In genomic region chr5:121564468-121564895, GRCm38 (mm10) we compare ENCODE assay signal across 8 mouse cellular contexts. TPM values are rescaled to one million over a fixed set of nuclear protein-coding genes. Genes with fewer than 3 reads are reported as not detected.
DNase-seq lines count a peak whose midpoint lies in the region; ATAC-seq lines count a peak whose summit lies in the region.

No protein-coding gene starts in this region.

- 15% methylated on average over 11 of the region's 11 CpGs for WGBS in hindbrain, embryonic 12.5 days

- peak overlapping the region; percentile 38 for H3K4me2 ChIP-seq in hindbrain, embryonic 12.5 days (replicated peaks)

- no peak overlapping the region for H3K27ac ChIP-seq in hindbrain, embryonic 12.5 days

- 0 out of 2 replicates have a peak, but pooled peaks cover 5% of the 10 kb centered on the region for H3K4me1 ChIP-seq in hindbrain, embryonic 12.5 days

- peak overlapping the region; percentile 13; the same call in 1 of the 2 replicates for H3K9ac ChIP-seq in hindbrain, embryonic 12.5 days

- H3K36me3 ChIP-seq in hindbrain, embryonic 12.5 days = peaks cover 7% of the 10 kb centered on the region

- ATAC-seq in hindbrain, embryonic 12.5 days (ENCODE audit: low FRiP score) = no peak

- peak; percentile 62 for DNase-seq in Muller cell, postnatal 12 days (ENCODE audit: inconsistent ontology term)
- DNase-seq in cerebellum, postnatal 10 days = peak; percentile 87 to 89
- peak; percentile 67 to 74 for DNase-seq in frontal cortex, postnatal 10 days (ENCODE audit: low spot score in 2 of 2)
- peak; percentile 69 to 79 for DNase-seq in layer of hippocampus, postnatal 14 days (ENCODE audit: low spot score in 2 of 2)
- peak; percentile 96 for DNase-seq in lung, postnatal 14 days
- peak; percentile 95 for DNase-seq in retina, embryonic 14.5 days (ENCODE audit: low spot score)
- peak; percentile 89 to 93 for DNase-seq in thymus, postnatal 36 days

- no peaks in the 10 kb centered on the region for H3K27me3 ChIP-seq in hindbrain, embryonic 12.5 days

- no peak overlapping the region for H3K4me3 ChIP-seq in hindbrain, embryonic 12.5 days

- no peaks in the 10 kb centered on the region for H3K9me3 ChIP-seq in hindbrain, embryonic 12.5 days (replicated peaks)

RNA-seq across cellular contexts. Expression of gene Mapkapk5, which starts 18.8 kb away (rescaled TPM):
- 62.8 and 63.0 TPM in 2 replicates for polyA plus RNA-seq in hindbrain, embryonic 12.5 days (2016; fragmentation: Nextera tagmentation; extraction: Ambion mirVana)
- total RNA-seq in layer of hippocampus, postnatal 14 days (2021) = 10 to 100 TPM; 74.8 to 78.6 TPM

RNA-seq across cellular contexts. Expression of gene Adam1a, which starts 19.2 kb away (rescaled TPM):
- 3.2 and 3.8 TPM in 2 replicates for polyA plus RNA-seq in hindbrain, embryonic 12.5 days (2016; fragmentation: Nextera tagmentation; extraction: Ambion mirVana)
- 10 to 100 TPM; 11.1 to 11.7 TPM for total RNA-seq in layer of hippocampus, postnatal 14 days (2021)

RNA-seq across cellular contexts. Expression of gene Gm42878, which starts 19.2 kb away (rescaled TPM):
- not detected in 2 replicates for polyA plus RNA-seq in hindbrain, embryonic 12.5 days (2016; fragmentation: Nextera tagmentation; extraction: Ambion mirVana)
- not detected for total RNA-seq in layer of hippocampus, postnatal 14 days (2021)

RNA-seq across cellular contexts. Expression of gene Aldh2, which starts 29.1 kb away (rescaled TPM):
- 133 and 138 TPM in 2 replicates for polyA plus RNA-seq in hindbrain, embryonic 12.5 days (2016; fragmentation: Nextera tagmentation; extraction: Ambion mirVana)
- total RNA-seq in layer of hippocampus, postnatal 14 days (2021) = 10 to 100 TPM; 88.3 to 96.7 TPM

RNA-seq across cellular contexts. Expression of gene Acad12, which starts 54.3 kb away (rescaled TPM):
- polyA plus RNA-seq in hindbrain, embryonic 12.5 days (2016; fragmentation: Nextera tagmentation; extraction: Ambion mirVana) = 2.2 and 2.5 TPM in 2 replicates
- total RNA-seq in layer of hippocampus, postnatal 14 days (2021) = 1 to 10 TPM; 4.7 to 4.9 TPM
